Mouse (Mus musculus): ENCODE results near the gene Msgn1. TPM values are rescaled to one million over a fixed set of nuclear protein-coding genes. Genes with fewer than 3 reads are reported as not detected.

Gene Msgn1
- total and polyA plus RNA-seq, 3 experiments, result not detected

DNA sequence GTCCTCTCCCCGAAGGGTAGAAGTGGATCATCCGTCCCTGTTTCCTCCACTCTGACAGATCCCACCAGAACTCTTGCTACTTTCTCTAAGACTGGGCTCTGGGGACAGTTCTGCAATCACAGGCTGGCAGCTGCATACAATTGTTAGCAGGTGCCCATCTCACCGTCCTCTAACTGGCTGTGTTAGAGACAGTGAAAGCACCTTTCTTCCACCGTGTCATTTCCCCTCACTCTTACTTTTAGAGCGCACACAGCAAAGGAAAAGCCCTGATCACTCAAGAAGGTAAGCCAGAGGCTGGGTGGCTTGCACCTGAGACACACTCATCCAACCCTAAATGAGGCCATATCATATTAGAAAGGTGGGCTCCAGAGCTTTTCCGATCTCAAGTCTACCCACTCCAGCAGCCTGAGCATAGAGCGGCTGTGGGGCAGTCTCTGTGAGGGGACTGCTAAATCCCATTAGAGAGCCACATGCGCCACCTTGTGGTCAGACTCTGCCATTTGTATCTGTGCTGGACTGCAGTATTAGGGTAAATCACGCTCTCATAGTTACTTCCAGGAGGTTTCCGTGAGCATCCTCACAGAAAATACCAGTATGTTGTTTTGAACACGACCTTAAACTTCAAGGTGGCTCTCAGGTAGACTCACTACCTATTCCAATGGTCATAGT is 30.2 kb downstream of the Msgn1 start (continued):
- TF ChIP-seq RCOR1 (conservative IDR thresholded peaks at IDR 0.05; ENCODE audit: low read depth, low read length), result no peak
- peak; percentile 48; the same call in 1 of the 2 replicates for TF ChIP-seq NELFE (IDR thresholded peaks at IDR 0.05; ENCODE audit: low read depth, low read length)
- TF ChIP-seq TBP (conservative IDR thresholded peaks at IDR 0.05; ENCODE audit: low read depth, low read length), result no peak
- peak; percentile 89 for TF ChIP-seq SMC3 (IDR thresholded peaks at IDR 0.05; ENCODE audit: low read depth, low read length)
- no peak for TF ChIP-seq GABPA (IDR thresholded peaks at IDR 0.05; ENCODE audit: insufficient replicate concordance, low read depth, low read length)
- TF ChIP-seq CHD2 (IDR thresholded peaks at IDR 0.05; ENCODE audit: low read length), result no peak
- TF ChIP-seq ZNF384 (IDR thresholded peaks at IDR 0.05; ENCODE audit: low read depth, low read length), result no peak
- TF ChIP-seq MAX (IDR thresholded peaks at IDR 0.05; ENCODE audit: low read length), result peak; percentile 47; the same call in 1 of the 2 replicates

DNA sequence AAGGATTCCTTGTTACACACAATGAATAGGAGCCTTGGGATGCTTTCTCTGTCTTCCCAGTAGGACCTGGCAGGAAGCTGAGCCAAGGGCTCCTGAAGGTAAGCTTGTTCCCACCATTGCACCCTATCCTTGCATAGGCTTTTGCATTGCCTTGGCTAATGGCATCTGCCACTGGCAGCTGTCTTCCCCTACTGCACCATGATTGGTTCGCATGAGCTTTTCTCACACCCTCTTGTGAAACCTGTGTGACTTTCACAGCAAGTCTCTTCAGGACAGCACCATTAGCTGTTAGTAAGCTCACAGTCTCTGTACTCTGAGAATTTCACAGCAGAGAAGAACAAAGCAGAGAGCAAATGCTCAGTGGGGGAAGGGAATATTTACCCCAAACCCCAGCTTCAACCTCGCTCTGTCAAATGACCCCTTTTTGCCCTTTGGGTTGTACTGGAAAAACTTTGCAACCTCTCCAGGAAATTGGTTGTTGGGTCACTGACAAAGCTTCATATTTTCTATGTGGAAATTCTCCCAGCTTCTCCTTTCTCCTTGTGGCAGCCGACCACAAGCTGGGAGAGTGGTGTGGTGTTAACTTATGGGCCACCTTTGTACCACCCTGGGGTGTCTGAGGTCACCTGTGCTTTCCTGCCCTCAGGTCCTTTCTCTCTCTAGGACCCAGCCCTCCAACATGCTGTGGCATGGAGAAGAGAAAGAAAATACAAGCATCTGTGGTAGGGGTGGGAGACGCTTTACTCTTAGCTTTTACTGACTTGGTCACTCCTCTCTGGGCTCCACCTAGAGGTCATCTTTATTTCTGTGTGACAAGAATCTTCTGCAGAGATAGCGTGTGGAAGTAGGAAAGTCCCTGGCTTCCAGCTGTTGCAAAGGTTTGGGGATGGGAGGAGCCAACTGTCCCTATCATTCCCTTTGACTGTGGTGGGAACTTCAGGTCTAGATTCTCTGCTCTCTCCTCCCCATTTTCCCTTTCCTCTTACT is 31.1 kb downstream of the Msgn1 start:
- TF ChIP-seq USF1 (IDR thresholded peaks at IDR 0.05; ENCODE audit: low read depth, low read length) (no peak), UBTF (IDR thresholded peaks at IDR 0.05; ENCODE audit: low read depth, low read length) (no peak), SIN3A (IDR thresholded peaks at IDR 0.05; ENCODE audit: low read length) (no peak), POLR2A (IDR thresholded peaks at IDR 0.05; ENCODE audit: low read depth, low read length) (no peak), KAT2A (IDR thresholded peaks at IDR 0.05; ENCODE audit: insufficient replicate concordance, low read length) (no peak), USF2 (conservative IDR thresholded peaks at IDR 0.05; ENCODE audit: low read depth, low read length) (no peak), GABPA (IDR thresholded peaks at IDR 0.05; ENCODE audit: insufficient replicate concordance, low read depth, low read length) (no peak), TBP (conservative IDR thresholded peaks at IDR 0.05; ENCODE audit: low read depth, low read length) (no peak), SMC3 (IDR thresholded peaks at IDR 0.05; ENCODE audit: low read depth, low read length) (peak; percentile 48), MAX (IDR thresholded peaks at IDR 0.05; ENCODE audit: low read length) (no peak), TCF12 (IDR thresholded peaks at IDR 0.05; ENCODE audit: low read depth, low read length) (no peak), ZNF384 (IDR thresholded peaks at IDR 0.05; ENCODE audit: low read depth, low read length) (no peak), CHD2 (IDR thresholded peaks at IDR 0.05; ENCODE audit: low read length) (no peak), PAX5 (IDR thresholded peaks at IDR 0.05; ENCODE audit: low read length) (no peak), RAD21 (IDR thresholded peaks at IDR 0.05; ENCODE audit: low read depth, low read length) (peak; percentile 23), JUND (conservative IDR thresholded peaks at IDR 0.05; ENCODE audit: low read depth, low read length) (no peak), MXI1 (IDR thresholded peaks at IDR 0.05; ENCODE audit: low read depth, low read length) (no peak), BHLHE40 (IDR thresholded peaks at IDR 0.05; ENCODE audit: low read depth, low read length) (no peak), ZKSCAN1 (IDR thresholded peaks at IDR 0.05; ENCODE audit: borderline replicate concordance, low read depth, low read length) (no peak), CTCF (conservative IDR thresholded peaks at IDR 0.05 in 1 of 2, IDR thresholded peaks at IDR 0.05 in 1 of 2; ENCODE audit: low read depth in 2 of 2, low read length in 2 of 2) (peak in 1 of 2 experiments; percentile 59; a peak in 3 of 4 replicates), MAFK (IDR thresholded peaks at IDR 0.05; ENCODE audit: insufficient replicate concordance, low read length) (no peak), RCOR1 (conservative IDR thresholded peaks at IDR 0.05; ENCODE audit: low read depth, low read length) (no peak), MYC (IDR thresholded peaks at IDR 0.05; ENCODE audit: low read depth, low read length) (no peak), ZMIZ1 (IDR thresholded peaks at IDR 0.05; ENCODE audit: low read depth, low read length) (no peak), MEF2A (IDR thresholded peaks at IDR 0.05; ENCODE audit: borderline replicate concordance, low read depth, low read length) (no peak)
- dilution Hi-C loops (cut with MboI; ENCODE audit: extremely low pct_ligation_motif_present, extremely low pct_unique_long_range_greater_than_20kb, low sequenced_read_pairs) (no loop called here), in situ Hi-C loops (cut with MboI; ENCODE audit: low pct_ligation_motif_present, low pct_unique_long_range_greater_than_20kb, low sequenced_read_pairs) (loop anchor here (10.0 to 25.0 kb wide), 3 partner anchors 313 to 960 kb away; no protein-coding TSS in a partner anchor)
- peak overlapping the region; percentile 88 for H3K4me2 ChIP-seq (ENCODE audit: insufficient read depth, low read depth, poor library complexity, severe bottlenecking)
- H3K4me1 ChIP-seq (ENCODE audit: control insufficient read depth in 1 of 2, insufficient read depth in 2 of 2), result peaks cover 3 to 17% of the 10 kb centered on the region in 2 experiments; a peak in 3 of 4 replicates
- H3K27ac ChIP-seq (ENCODE audit: insufficient read depth, low read depth), result no peak overlapping the region
- H3K27me3 ChIP-seq (replicated peaks), result no peaks in the 10 kb centered on the region
- H3K36me3 ChIP-seq (replicated peaks in 1 of 2; ENCODE audit: control insufficient read depth in 1 of 2, insufficient read depth in 1 of 2, low read length in 1 of 2), result no peaks in the 10 kb centered on the region
- H3K9ac ChIP-seq (ENCODE audit: insufficient read depth, low read depth), result no peak overlapping the region
- DNase-seq (ENCODE audit: extremely low read depth), result peak; percentile 40
- no peaks in the 10 kb centered on the region for H3K9me3 ChIP-seq (replicated peaks; ENCODE audit: low read length)
- H3K4me3 ChIP-seq (replicated peaks in 1 of 3; ENCODE audit: low read depth in 2 of 3, low read length in 2 of 3, poor library complexity in 1 of 3), result peak overlapping the region in 1 of 3 experiments; percentile 21
- H3K79me2 ChIP-seq (replicated peaks; ENCODE audit: control insufficient read depth, extremely low read depth, insufficient read depth, poor library complexity, severe bottlenecking), result no peaks in the 10 kb centered on the region
